Mouse (Mus musculus) forebrain, postnatal 0 days (tissue): ENCODE results near the gene Fat4. TPM values are rescaled to one million over a fixed set of nuclear protein-coding genes. Genes with fewer than 3 reads are reported as not detected.

Experiments
- ATAC-seq: fragments of 200-750 bp; cut with Nextera tagmentation; 2 replicates; pipeline ENCODE4 v1.8.0; 2017; ENCODE audit warnings: mild to moderate bottlenecking, moderate library complexity
- DNase-seq: peaks from one replicate; pipeline ENCODE4 v3.0.0-alpha.2; 2015
- H3K27ac ChIP-seq: fragments of 300-500 bp; sonication (generic); 2 replicates; pipeline ENCODE4 v1.5.1; 2014; ENCODE audit warnings: low read depth, mild to moderate bottlenecking, antibody characterized with exemption, low read length, moderate library complexity, mixed read lengths
- H3K27me3 ChIP-seq: fragments of 300-500 bp; sonication (generic); 2 replicates; pipeline ENCODE4 v1.6.1; 2014; ENCODE audit warnings: mild to moderate bottlenecking, low read length, mixed read lengths; ENCODE audit not compliant: insufficient read depth
- H3K36me3 ChIP-seq: fragments of 300-500 bp; sonication (generic); 2 replicates; pipeline ENCODE4 v1.6.1; 2014; ENCODE audit warnings: mild to moderate bottlenecking, moderate library complexity; ENCODE audit not compliant: insufficient read depth
- H3K4me1 ChIP-seq: fragments of 300-500 bp; sonication (generic); 2 replicates; pipeline ENCODE4 v1.6.1; 2014; ENCODE audit warnings: antibody characterized with exemption; ENCODE audit not compliant: insufficient read depth
- H3K4me2 ChIP-seq: fragments of 300-500 bp; sonication (generic); 2 replicates; pipeline ENCODE4 v1.6.1; 2014; ENCODE audit warnings: low read depth, mild to moderate bottlenecking, moderate library complexity
- H3K4me3 ChIP-seq: fragments of 300-500 bp; sonication (generic); 2 replicates; pipeline ENCODE4 v1.5.1; 2014; ENCODE audit warnings: low read depth, low read length, mixed read lengths
- H3K9ac ChIP-seq: fragments of 300-500 bp; sonication (generic); 2 replicates; pipeline ENCODE4 v1.6.1; 2014; ENCODE audit warnings: mild to moderate bottlenecking
- H3K9me3 ChIP-seq: fragments of 300-500 bp; sonication (generic); 2 replicates; pipeline ENCODE4 v1.6.1; 2016; ENCODE audit warnings: low read length
- CTCF ChIP-seq: sonication (generic); IDR thresholded peaks from 2 replicates; pipeline ENCODE4 v1.5.1; 2016; ENCODE audit warnings: antibody characterized with exemption, control low read depth, low read depth
- WGBS: fragments of 180-500 bp; shearing (Covaris S2); extraction: QIAGEN DNeasy Blood & Tissue Kit; methylation state at CpG from one replicate; pipeline ENCODE4 v1.1.7; 2014; 5-methylcytosine and 5-hydroxymethylcytosine counted together
- polyA plus RNA-seq: library from polyadenylated mRNA; unstranded; fragments of >200 nt; fragmentation: Nextera tagmentation; extraction: Ambion mirVana; gene quantifications from 2 replicates; pipeline ENCODE4 v1.2.1, GENCODE M21; 2015
- total RNA-seq: library from RNA; depleted of rRNA; stranded (reverse); fragments of >200 nt; gene quantifications from 2 replicates; pipeline ENCODE4 v1.2.3, GENCODE M21; 2014; rRNA removed

Gene Fat4
- total RNA-seq (49.6 and 62.6 TPM in 2 replicates), polyA plus RNA-seq (3.2 and 4.3 TPM in 2 replicates)

- no peak for ATAC-seq
- Histone ChIP-seq H3K4me2 (peak within 1 kb of the TSS; percentile 96), H3K9ac (peak within 1 kb of the TSS; percentile 71), H3K4me1 (peaks cover 8% of the 10 kb centered on the region; the same call in 1 of the 2 replicates), H3K9me3 (no peaks in the 10 kb centered on the region), H3K27ac (peak within 1 kb of the TSS; percentile 88), H3K4me3 (peak within 1 kb of the TSS; percentile 78), H3K36me3 (peaks cover 8% of the 10 kb centered on the region; the same call in 1 of the 2 replicates), H3K27me3 (no peaks in the 10 kb centered on the region)
- TF ChIP-seq CTCF, result no peak
- peak; percentile 43 for DNase-seq
- WGBS, result under 1% methylated on average over 29 of the region's 29 CpGs
These were observed at the start of gene Fat4 for GRCm38 (mm10) chr3:38886890-38887355. Fat4 (plus strand) TSS chr3:38886940.

GRCm38 (mm10) chr3:38839438-38839837, 47.3 kb upstream of the Fat4 start:
- Histone ChIP-seq H3K9ac (no peak overlapping the region), H3K27me3 (no peaks in the 10 kb centered on the region), H3K4me3 (no peak overlapping the region), H3K4me2 (no peak overlapping the region), H3K27ac (no peak overlapping the region), H3K4me1 (no peaks in the 10 kb centered on the region), H3K36me3 (no peaks in the 10 kb centered on the region), H3K9me3 (no peaks in the 10 kb centered on the region)
- DNase-seq (no peak), ATAC-seq (no peak)
- WGBS, result 82% methylated on average over 2 of the region's 2 CpGs
- TF ChIP-seq CTCF, result no peak

- TF ChIP-seq CTCF, result no peak
- no peak overlapping the region for H3K9ac ChIP-seq
- WGBS, result 58% methylated on average over 7 of the region's 7 CpGs
- no peaks in the 10 kb centered on the region for H3K4me1 ChIP-seq
- no peak overlapping the region for H3K27ac ChIP-seq
- no peaks in the 10 kb centered on the region for H3K27me3 ChIP-seq
- ATAC-seq, result no peak
- H3K36me3 ChIP-seq, result no peaks in the 10 kb centered on the region
- H3K4me2 ChIP-seq, result no peak overlapping the region
- no peak for DNase-seq
- no peaks in the 10 kb centered on the region for H3K9me3 ChIP-seq
- no peak overlapping the region for H3K4me3 ChIP-seq
These were observed 43.7 kb upstream of the Fat4 start for GRCm38 (mm10) chr3:38843000-38843538.

GRCm38 (mm10) chr3:38846602-38847382, 39.9 kb upstream of the Fat4 start:
- no peak overlapping the region for H3K9ac ChIP-seq
- no peaks in the 10 kb centered on the region for H3K9me3 ChIP-seq
- no peak overlapping the region for H3K4me2 ChIP-seq
- WGBS, result 55% methylated on average over 11 of the region's 11 CpGs
- peak; percentile 36; the same call in 1 of the 2 replicates for TF ChIP-seq CTCF
- no peaks in the 10 kb centered on the region for H3K4me1 ChIP-seq
- H3K27me3 ChIP-seq, result no peaks in the 10 kb centered on the region
- no peak for DNase-seq
- no peak overlapping the region for H3K27ac ChIP-seq
- no peak overlapping the region for H3K4me3 ChIP-seq
- ATAC-seq, result no peak
- no peaks in the 10 kb centered on the region for H3K36me3 ChIP-seq

- no peak overlapping the region for H3K4me2 ChIP-seq
- no peaks in the 10 kb centered on the region for H3K9me3 ChIP-seq
- H3K4me1 ChIP-seq, result no peaks in the 10 kb centered on the region
- no peak overlapping the region for H3K4me3 ChIP-seq
- H3K9ac ChIP-seq, result no peak overlapping the region
- no peaks in the 10 kb centered on the region for H3K27me3 ChIP-seq
- no peak overlapping the region for H3K27ac ChIP-seq
- no peak for TF ChIP-seq CTCF
- peak; percentile 55 for DNase-seq
- H3K36me3 ChIP-seq, result no peaks in the 10 kb centered on the region
- WGBS, result 42% methylated on average over 3 of the region's 3 CpGs
- ATAC-seq, result peak; percentile 73; the same call in 1 of the 2 replicates
These were observed 37.7 kb upstream of the Fat4 start for GRCm38 (mm10) chr3:38849077-38849476.

GRCm38 (mm10) chr3:38849536-38849935, 37.2 kb upstream of the Fat4 start:
- H3K36me3 ChIP-seq, result no peaks in the 10 kb centered on the region
- no peaks in the 10 kb centered on the region for H3K9me3 ChIP-seq
- H3K9ac ChIP-seq, result no peak overlapping the region
- no peaks in the 10 kb centered on the region for H3K27me3 ChIP-seq
- H3K27ac ChIP-seq, result no peak overlapping the region
- H3K4me2 ChIP-seq, result no peak overlapping the region
- 42% methylated on average over 6 of the region's 6 CpGs for WGBS
- peak; percentile 77 for ATAC-seq
- peak; percentile 81 for DNase-seq
- no peaks in the 10 kb centered on the region for H3K4me1 ChIP-seq
- H3K4me3 ChIP-seq, result no peak overlapping the region
- peak; percentile 77 for TF ChIP-seq CTCF

- DNase-seq, result no peak
- peak; percentile 23; the same call in 1 of the 2 replicates for TF ChIP-seq CTCF
- no peak overlapping the region for H3K27ac ChIP-seq
- H3K9ac ChIP-seq, result no peak overlapping the region
- no peaks in the 10 kb centered on the region for H3K4me1 ChIP-seq
- no peak for ATAC-seq
- 14% methylated on average over 3 of the region's 3 CpGs for WGBS
- H3K4me3 ChIP-seq, result no peak overlapping the region
- H3K9me3 ChIP-seq, result no peaks in the 10 kb centered on the region
- no peak overlapping the region for H3K4me2 ChIP-seq
- no peaks in the 10 kb centered on the region for H3K36me3 ChIP-seq
- H3K27me3 ChIP-seq, result no peaks in the 10 kb centered on the region
These were observed 33.1 kb upstream of the Fat4 start for GRCm38 (mm10) chr3:38853650-38854049.
